Mouse (Mus musculus) liver, embryonic 14.5 days (tissue): ENCODE measurements at regions not wholly inside any gene's neighbourhood (a gene's known extent, or its start where the extent isn't known, plus 50 kb on each side); places are given as distances from the start of the nearest gene placed in this dataset.

ENCODE experiments used
- CTCF ChIP-seq: IDR thresholded peaks from 2 replicates; pipeline ENCODE4 v1.5.1; 2016; ENCODE audit warnings: antibody characterized with exemption, low read depth, control low read depth
- EP300 ChIP-seq: IDR thresholded peaks from 2 replicates; pipeline ENCODE4 v1.6.1; 2016; ENCODE audit warnings: antibody characterized with exemption, low read depth

- TF ChIP-seq CTCF = no peak
- TF ChIP-seq EP300 = no peak
Observed at GRCm38 (mm10) chr14:61971100-61972088, 321.0 kb upstream of the Rnaseh2b start.
